Mouse (Mus musculus) heart, postnatal 0 days (tissue): ENCODE measurements around the gene Arhgef6.

Experiments used
- CTCF ChIP-seq: IDR thresholded peaks from 2 replicates; pipeline ENCODE4 v1.5.1; 2016; ENCODE audit warnings: antibody characterized with exemption, control low read depth, low read depth
- EP300 ChIP-seq: IDR thresholded peaks from 2 replicates; pipeline ENCODE4 v1.6.1; 2016; ENCODE audit warnings: antibody characterized with exemption, low read depth

- TF ChIP-seq CTCF (no peak), EP300 (no peak)
These were observed 691 bp upstream of the Arhgef6 start for GRCm38 (mm10) chrX:57339220-57339619.
